Mouse (Mus musculus): Measurements from ENCODE around the gene Sstr2. TPM values are rescaled to one million over a fixed set of nuclear protein-coding genes. Genes with fewer than 3 reads are reported as not detected.

Gene Sstr2
- polyA plus RNA-seq, 1 experiment = not detected

DNA sequence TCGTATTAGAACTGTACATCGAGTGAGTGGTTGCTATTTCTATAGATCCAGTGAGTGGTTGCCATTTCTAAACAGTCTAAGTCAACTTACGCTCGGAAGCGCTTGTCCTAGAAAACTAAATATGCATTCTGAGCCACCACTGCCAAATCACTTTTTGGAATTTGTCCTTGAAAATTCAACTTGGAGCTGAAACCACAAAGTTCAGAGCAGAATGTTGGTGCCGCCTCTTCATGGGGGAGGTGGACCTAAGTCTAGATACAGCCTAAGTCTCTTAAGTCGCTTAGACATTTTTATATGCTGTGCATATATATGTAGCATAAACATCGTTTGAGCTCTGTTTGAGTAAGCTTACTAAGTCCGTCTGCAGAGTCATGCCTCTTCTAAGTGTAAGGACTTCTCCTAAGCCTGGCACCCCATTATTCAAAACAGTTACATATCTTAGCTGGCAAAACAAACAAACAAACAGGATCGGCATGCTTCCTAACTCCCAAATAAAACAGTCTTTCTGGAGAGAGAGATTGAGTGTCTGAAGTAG, 8.0 kb upstream of the Sstr2 start:
- no peaks in the 10 kb centered on the region for H3K4me1 ChIP-seq (ENCODE audit: control insufficient read depth, insufficient read depth, insufficient read length, low read length)
- H3K27ac ChIP-seq (replicated peaks; ENCODE audit: low read depth, low read length) = no peak overlapping the region
- H3K4me3 ChIP-seq (ENCODE audit: insufficient read depth, low read depth, low read length) = no peak overlapping the region

DNA sequence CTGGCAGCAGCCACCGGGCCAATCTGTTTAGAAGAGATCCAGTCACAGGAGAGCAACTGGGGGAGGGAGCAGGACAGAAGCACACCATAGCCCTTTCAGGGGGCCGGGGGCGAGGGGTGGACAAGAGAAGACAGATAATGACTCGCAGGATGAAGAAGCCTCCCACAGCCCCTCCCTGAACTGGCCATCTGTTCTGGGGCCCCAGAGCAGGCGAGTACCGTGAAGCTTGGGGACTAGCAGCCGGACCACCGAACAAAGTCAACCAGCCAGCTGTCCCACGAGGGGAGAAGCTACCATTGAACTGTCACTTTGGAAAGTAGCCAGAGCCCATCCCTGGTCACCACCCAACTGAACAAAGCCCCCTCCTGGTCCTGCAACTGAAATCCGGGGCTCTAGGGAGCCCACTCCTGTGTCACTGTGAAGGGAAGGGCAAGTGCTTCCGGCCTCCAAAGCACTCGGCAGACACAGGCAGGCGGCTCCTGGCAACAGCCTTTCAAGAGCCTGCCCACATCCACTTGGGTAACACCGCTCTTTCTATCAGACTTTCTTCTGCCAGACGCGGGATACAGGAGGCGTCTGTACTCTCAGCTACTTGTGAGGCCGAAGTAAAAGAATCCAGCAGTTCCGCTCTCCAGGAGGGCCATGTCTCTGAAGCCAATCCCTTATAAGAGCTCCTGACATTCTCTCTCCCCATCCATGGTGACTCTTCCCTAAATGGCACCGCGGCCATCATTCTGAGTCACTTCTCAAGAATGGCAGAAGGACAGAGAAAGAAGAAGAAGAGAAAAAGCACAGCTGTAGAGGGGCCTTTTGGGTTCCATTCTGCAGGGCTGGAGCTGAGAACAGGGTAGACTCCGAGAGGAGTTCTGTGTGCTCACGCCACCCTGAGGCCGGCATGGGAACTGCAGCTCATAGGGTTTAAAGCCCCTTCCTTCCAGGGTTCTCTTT, 7.2 kb upstream of the Sstr2 start:
- Histone ChIP-seq H3K4me3 (ENCODE audit: insufficient read depth, low read depth, low read length) (no peak overlapping the region), H3K27ac (replicated peaks; ENCODE audit: low read depth, low read length) (no peak overlapping the region)

DNA sequence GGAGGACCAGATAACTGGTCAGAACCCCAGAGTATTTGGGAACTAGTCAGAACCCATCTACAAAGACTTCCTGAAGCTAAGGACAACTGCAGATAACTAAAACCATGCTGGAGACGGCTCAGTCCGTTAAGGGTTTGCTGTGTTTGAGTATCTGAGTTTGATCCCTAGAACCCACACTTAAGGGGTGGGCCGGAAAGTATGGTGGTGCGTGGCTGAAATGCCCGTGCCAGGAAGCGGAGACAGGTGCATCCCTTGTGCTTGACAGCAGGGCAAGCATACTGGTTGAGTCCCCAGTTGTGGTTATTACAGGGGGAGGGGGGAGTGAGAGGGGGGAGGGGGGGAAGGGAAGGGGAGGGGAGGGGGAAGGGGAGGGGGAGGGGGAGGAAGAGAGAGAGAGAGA, 4.7 kb upstream of the Sstr2 start:
- no peak overlapping the region for H3K4me3 ChIP-seq (ENCODE audit: insufficient read depth, low read depth, low read length)
- H3K27ac ChIP-seq (replicated peaks; ENCODE audit: low read depth, low read length) = no peak overlapping the region
- peaks cover 4% of the 10 kb centered on the region; the same call in 1 of the 2 replicates for H3K4me1 ChIP-seq (ENCODE audit: control insufficient read depth, insufficient read depth, insufficient read length, low read length)

More for the DNA sequence above, 7.2 kb upstream of the Sstr2 start:
- H3K4me1 ChIP-seq (ENCODE audit: control insufficient read depth, insufficient read depth, insufficient read length, low read length) = no peaks in the 10 kb centered on the region

DNA sequence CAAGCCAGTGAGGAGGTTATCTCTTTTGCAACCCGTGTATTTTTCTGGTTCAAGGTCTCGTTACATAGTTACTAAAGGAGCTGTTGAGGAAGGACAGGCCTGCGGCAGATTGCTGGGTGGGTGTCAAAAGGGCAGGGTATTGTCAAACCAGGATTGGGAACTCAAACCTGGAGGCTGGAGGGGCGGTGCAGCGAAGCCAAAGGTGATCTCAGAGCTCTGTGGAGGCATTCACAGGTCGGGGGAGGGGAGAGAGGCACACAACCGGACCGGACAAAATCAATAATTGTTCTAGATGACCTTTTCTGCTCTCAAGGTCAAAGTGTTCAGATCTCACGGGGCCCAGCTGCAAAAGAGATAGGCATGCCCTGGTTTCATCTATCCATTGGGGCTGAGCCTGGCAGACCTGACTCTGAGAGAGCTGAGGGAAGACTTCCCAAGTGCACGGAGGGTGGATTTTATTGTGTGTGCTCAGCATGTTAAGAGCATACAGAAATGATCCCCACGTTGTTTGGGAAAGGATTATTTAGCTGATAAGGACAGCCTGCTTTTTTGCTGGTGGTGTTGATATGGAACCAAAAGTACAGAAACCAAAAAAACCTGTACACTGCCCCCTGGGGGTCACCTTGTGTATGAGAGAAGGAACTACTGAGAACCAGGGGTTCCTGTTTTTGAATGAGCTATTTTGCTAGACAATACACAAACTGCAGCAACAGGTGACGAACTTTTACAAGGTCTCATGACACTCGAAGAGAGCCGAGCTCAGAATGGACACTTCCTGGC, 1.8 kb upstream of the Sstr2 start:
- H3K27ac ChIP-seq (replicated peaks; ENCODE audit: low read depth, low read length) = no peak overlapping the region
- H3K4me1 ChIP-seq (ENCODE audit: control insufficient read depth, insufficient read depth, insufficient read length, low read length) = peaks cover 4% of the 10 kb centered on the region; the same call in 1 of the 2 replicates
- no peak overlapping the region for H3K4me3 ChIP-seq (ENCODE audit: insufficient read depth, low read depth, low read length)

DNA sequence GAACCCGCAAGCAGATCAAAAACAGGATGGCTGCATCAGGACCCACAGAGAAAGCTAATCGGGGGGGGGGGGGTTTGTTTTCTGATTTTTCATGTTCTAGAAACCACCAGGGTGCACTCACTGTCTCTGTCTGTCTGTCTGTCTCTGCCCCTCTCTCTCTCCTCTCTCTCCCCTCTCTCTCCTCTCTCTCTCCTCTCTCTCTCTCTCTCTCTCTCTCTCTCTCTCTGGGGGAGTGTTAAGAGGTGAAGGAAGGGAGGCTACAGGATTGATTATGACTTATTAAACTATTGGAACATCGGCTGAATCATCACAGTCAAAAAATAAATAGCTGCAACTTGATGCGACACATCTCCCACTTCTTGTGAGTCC, 855 bp upstream of the Sstr2 start:
- peaks cover 4% of the 10 kb centered on the region; the same call in 1 of the 2 replicates for H3K4me1 ChIP-seq (ENCODE audit: control insufficient read depth, insufficient read depth, insufficient read length, low read length)
- H3K4me3 ChIP-seq (ENCODE audit: insufficient read depth, low read depth, low read length) = peak overlapping the region; percentile 38; the same call in 1 of the 2 replicates
- H3K27ac ChIP-seq (replicated peaks; ENCODE audit: low read depth, low read length) = no peak overlapping the region

DNA sequence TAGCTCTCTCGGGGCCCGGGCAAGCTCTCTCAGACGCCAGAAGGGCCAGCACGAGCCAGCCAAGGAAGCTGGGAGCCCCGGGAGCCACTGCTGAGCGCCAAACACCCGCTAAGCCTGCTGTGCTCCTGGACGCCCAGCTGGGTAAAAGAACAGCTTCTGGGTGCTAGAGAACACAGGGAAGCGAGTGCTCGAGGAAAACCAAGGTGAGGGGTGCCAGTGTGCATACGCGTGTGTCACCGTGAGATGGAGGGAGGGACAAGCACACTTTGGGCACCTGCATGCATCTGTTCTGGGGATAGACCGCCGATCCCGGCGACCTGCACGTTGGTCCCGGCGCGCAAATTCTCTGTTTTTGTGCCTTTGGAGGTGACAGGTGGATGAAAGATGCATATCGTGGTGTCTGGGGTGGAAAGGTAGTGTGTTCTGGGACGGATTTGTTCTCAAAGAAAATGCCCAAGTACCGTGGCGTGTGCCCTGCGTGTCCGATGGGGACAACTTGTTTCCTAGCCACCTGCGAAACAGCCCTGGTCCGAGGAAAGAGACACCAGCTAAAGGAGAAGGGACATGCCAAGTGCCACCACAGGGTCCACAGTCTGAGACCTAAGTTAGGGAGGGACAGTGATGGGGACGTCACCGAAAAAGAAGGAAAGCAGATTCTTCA, 408 bp downstream of the Sstr2 start:
- H3K4me1 ChIP-seq (ENCODE audit: control insufficient read depth, insufficient read depth, insufficient read length, low read length) = peaks cover 4% of the 10 kb centered on the region; the same call in 1 of the 2 replicates
- H3K4me3 ChIP-seq (ENCODE audit: insufficient read depth, low read depth, low read length) = peak overlapping the region; percentile 38
- H3K27ac ChIP-seq (replicated peaks; ENCODE audit: low read depth, low read length) = no peak overlapping the region

DNA sequence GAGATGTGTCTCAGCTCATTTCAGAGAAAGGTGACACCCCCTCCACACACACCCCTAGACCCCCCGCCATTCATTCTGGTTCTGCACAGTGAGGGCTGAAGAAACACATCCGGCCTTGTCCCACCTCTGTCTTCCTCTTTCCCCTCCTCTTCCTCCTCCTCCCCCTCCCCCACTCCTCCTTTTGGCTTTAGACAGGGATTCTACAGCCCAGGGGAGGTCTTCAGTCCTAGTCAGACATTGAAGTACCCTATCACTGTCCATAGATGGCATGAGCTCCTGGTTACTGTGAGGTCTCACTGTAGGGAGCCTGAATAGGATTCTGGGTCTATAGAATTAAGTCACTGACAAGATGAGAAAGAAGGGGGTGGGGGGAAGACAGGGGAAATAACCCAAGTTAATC, 1.9 kb downstream of the Sstr2 start:
- Histone ChIP-seq H3K4me1 (ENCODE audit: control insufficient read depth, insufficient read depth, insufficient read length, low read length) (peaks cover 4% of the 10 kb centered on the region; the same call in 1 of the 2 replicates), H3K27ac (replicated peaks; ENCODE audit: low read depth, low read length) (no peak overlapping the region), H3K4me3 (ENCODE audit: insufficient read depth, low read depth, low read length) (no peak overlapping the region)

DNA sequence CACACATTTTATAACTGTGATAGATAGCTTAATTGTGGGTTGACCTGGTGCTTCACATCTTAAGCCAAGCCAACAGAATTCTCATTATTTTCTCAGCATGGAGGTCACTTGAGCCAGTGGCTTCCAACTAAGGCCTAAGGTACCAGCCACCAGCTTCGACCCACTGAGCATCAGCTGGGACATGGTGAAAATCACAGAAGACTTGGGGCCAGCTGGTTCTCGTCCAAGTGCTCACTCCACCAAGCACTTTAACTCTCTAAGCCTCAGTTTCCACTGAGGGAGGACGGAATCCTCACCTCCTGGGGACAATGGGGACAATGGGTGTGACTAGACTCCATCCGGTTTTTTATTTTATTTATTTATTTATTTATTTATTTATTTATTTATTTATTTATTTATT, 2.9 kb downstream of the Sstr2 start:
- H3K27ac ChIP-seq (replicated peaks; ENCODE audit: low read depth, low read length) = no peak overlapping the region
- H3K4me1 ChIP-seq (ENCODE audit: control insufficient read depth, insufficient read depth, insufficient read length, low read length) = peaks cover 4% of the 10 kb centered on the region; the same call in 1 of the 2 replicates
- H3K4me3 ChIP-seq (ENCODE audit: insufficient read depth, low read depth, low read length) = no peak overlapping the region

DNA sequence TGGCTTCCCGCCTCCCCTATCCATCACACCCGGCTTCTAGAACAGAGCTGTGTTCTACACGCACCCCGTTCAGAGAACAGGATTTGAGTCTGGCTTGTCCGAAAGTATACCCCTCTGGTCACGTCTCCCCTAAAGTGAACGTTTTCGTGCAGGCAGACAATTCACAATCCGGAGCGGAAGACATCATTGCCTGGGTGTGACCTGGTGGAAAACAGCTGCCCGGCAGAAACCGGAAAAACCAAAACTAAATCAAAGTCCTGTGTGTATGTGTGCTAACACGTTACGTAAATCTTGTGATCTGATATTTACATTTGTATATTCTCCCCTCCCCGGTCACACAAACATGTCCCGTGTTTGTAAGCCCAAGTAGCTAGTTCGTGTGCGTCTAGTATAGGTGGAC, 6.3 kb downstream of the Sstr2 start:
- H3K27ac ChIP-seq (replicated peaks; ENCODE audit: low read depth, low read length) = no peak overlapping the region

DNA sequence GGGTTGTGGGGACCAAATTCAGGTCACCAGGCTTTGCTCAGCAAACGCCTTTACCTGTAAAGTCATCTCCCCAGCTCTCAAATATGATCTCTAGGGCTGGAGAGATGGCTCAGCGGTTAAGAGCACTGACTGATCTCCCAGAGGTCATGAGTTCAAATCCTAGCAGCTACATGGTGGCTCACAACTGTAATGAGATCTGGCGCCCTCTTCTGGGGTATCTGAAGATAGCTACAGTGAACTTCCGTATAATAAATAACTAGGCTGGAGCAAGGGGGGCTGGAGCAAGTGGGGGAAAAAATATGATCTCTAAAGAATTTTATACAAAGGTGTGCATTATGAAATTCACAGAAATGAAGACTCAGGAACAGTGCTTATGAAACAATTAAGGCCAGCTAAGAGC, 8.6 kb downstream of the Sstr2 start:
- Histone ChIP-seq H3K4me1 (ENCODE audit: control insufficient read depth, insufficient read depth, insufficient read length, low read length) (no peaks in the 10 kb centered on the region), H3K4me3 (ENCODE audit: insufficient read depth, low read depth, low read length) (no peak overlapping the region)

More for the DNA sequence above, 6.3 kb downstream of the Sstr2 start:
- no peaks in the 10 kb centered on the region for H3K4me1 ChIP-seq (ENCODE audit: control insufficient read depth, insufficient read depth, insufficient read length, low read length)
- no peak overlapping the region for H3K4me3 ChIP-seq (ENCODE audit: insufficient read depth, low read depth, low read length)

DNA sequence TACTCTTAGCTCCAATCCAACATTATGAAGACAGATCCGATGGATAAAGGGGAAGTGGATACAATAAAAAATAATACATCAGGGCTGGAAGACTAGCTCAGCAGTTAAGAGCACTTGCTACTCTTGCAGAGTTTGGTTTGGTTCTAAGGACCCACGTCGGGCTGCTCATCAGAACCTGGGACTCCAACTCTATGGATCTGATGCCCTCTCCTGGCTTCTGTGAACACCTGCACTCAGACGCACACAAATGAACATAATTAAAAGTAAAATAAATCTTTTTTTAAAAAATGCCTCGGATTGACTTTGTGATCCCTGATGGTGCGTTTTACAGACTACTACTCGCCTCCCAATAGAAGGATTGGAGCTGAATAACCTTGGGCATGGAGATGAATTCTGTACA, 11.5 kb downstream of the Sstr2 start:
- no peak overlapping the region for H3K27ac ChIP-seq (replicated peaks; ENCODE audit: low read depth, low read length)
- H3K4me1 ChIP-seq (ENCODE audit: control insufficient read depth, insufficient read depth, insufficient read length, low read length) = no peaks in the 10 kb centered on the region; the same call in 1 of the 2 replicates
- H3K4me3 ChIP-seq (ENCODE audit: insufficient read depth, low read depth, low read length) = no peak overlapping the region

More for the DNA sequence above, 8.6 kb downstream of the Sstr2 start:
- H3K27ac ChIP-seq (replicated peaks; ENCODE audit: low read depth, low read length) = no peak overlapping the region

DNA sequence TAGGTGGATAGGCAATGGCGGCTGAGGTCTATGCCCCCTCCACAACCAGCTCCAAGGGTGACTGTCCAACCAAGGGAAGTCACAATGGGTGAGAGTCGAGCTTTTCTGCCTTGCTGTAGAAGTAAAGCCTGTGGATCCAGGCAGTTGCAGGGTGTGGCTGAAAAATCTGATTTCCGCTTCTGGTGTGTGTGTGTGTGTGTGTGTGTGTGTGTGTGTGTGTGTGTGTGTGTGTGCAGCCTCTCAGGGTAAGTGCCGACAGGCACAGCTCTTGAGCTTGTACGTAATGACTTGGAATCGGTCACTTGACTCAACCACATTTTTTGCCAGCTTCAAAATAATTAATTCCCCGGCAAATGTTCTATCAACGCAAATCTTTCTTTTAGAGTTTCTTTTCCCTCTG, 12.2 kb downstream of the Sstr2 start:
- H3K4me3 ChIP-seq (ENCODE audit: insufficient read depth, low read depth, low read length) = no peak overlapping the region
- no peak overlapping the region for H3K27ac ChIP-seq (replicated peaks; ENCODE audit: low read depth, low read length)
- H3K4me1 ChIP-seq (ENCODE audit: control insufficient read depth, insufficient read depth, insufficient read length, low read length) = no peaks in the 10 kb centered on the region; the same call in 1 of the 2 replicates

DNA sequence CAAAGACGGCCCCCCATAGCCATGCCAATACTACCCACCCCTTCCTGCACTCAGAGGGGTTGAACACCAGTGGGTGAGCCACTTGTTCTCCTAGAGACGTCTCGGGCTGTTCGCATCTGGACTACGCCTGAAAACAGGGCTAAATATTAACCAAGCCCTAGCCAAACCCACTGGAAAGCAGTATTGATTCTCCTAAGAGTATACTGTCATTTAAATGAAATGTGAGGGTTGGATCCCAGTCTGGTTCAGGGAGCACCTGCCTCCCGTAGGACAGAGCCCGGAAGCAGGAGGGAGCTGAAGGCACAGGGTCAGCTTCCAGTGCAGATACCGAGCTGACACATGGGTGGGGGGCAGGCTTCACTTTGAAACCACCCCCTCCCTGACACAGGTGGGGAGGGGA, 12.7 kb downstream of the Sstr2 start:
- no peak overlapping the region for H3K27ac ChIP-seq (replicated peaks; ENCODE audit: low read depth, low read length)
- H3K4me1 ChIP-seq (ENCODE audit: control insufficient read depth, insufficient read depth, insufficient read length, low read length) = no peaks in the 10 kb centered on the region; the same call in 1 of the 2 replicates
- no peak overlapping the region for H3K4me3 ChIP-seq (ENCODE audit: insufficient read depth, low read depth, low read length)

DNA sequence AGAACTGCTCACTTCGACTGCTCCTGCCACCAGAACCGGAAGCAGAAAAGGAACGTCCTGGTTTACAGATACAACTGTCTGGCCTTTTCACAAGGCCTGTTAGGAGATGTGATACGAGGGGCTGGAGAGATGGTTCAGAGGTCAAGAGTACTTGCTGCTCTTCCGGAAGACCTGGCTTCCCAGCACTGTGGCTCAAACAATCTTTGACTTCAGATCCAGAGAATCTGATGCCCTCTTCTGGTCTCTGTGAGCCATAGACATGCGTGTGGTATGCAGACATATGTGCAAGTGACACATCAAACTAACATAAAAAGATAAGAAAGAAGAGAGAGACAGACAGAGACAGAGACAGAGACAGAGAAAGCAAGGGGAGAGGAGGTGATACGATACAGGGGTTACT, 13.2 kb downstream of the Sstr2 start:
- Histone ChIP-seq H3K27ac (replicated peaks; ENCODE audit: low read depth, low read length) (no peak overlapping the region), H3K4me1 (ENCODE audit: control insufficient read depth, insufficient read depth, insufficient read length, low read length) (no peaks in the 10 kb centered on the region; the same call in 1 of the 2 replicates), H3K4me3 (ENCODE audit: insufficient read depth, low read depth, low read length) (no peak overlapping the region)

DNA sequence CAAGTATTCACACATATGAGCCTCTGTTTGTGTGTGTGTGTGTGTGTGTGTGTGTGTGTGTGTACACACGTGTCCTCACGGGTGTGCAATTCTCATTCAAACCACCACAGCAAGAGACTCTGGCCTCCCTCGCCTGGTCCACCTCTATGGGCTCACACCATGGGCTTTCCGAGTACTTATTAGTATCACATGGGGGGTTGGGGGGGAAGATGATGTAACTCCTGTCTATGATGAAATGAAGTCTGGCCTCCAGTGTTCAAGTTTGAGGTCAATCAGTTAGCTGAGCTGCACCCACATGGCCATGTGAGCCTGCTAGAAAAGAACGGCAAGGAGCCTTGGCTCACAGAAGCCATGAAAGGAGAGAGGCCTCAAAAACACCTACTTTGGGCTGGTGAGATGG, 14.3 kb downstream of the Sstr2 start:
- Histone ChIP-seq H3K27ac (replicated peaks; ENCODE audit: low read depth, low read length) (no peak overlapping the region), H3K4me1 (ENCODE audit: control insufficient read depth, insufficient read depth, insufficient read length, low read length) (no peaks in the 10 kb centered on the region; the same call in 1 of the 2 replicates), H3K4me3 (ENCODE audit: insufficient read depth, low read depth, low read length) (no peak overlapping the region)
